Mouse (Mus musculus) olfactory bulb, adult 2 months (tissue): Measurements from ENCODE around the gene Acbd4.

ENCODE experiments used
- CTCF ChIP-seq: fragments of 200-500 bp; IDR thresholded peaks from 2 replicates; pipeline ENCODE4 v1.5.1; 2012; ENCODE audit warnings: low read depth, mild to moderate bottlenecking, low read length, moderate library complexity; ENCODE audit not compliant: insufficient read depth
- POLR2A ChIP-seq: fragments of 200-500 bp; IDR thresholded peaks from 2 replicates; pipeline ENCODE4 v1.6.1; 2012; ENCODE audit warnings: mild to moderate bottlenecking, low read depth, low read length, moderate library complexity; ENCODE audit not compliant: insufficient read depth

DNA sequence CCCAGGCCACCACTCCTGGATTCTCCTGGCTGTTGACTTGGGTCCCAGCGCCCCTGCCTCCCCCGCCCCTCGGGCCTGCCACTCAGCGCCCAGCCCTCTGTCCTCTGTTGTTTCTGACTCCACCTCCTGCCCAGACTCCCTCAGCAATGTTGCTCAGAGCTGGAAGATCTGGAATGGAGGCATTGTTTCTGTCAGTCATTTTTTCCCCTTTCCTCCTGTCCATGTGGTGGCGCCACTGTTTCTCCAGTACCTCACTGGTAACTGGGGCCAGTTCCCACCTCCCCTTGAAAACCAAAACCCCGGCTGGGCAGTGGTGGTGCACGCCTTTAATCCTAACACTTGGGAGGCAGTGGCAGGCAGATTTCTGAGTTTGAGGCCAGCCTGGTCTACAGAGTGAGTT is 60.0 kb downstream of the Acbd4 start:
- no peak for TF ChIP-seq CTCF
- no peak for TF ChIP-seq POLR2A
